Mouse (Mus musculus) heart, adult 9 months (tissue): ENCODE results near the gene Mif.
A peak's percentile ranks its signal among the peaks of the same experiment; 100 is the strongest.

Experiments used
- DNase-seq, 2 experiments: peaks; one replicate each; pipeline ENCODE4 v3.0.0; 2022; ENCODE audit warnings: low spot score in 2 of 2

Mif gene

GRCm38 (mm10) chr10:75839092-75839491 is 20.9 kb downstream of the Mif start:
- no peak for DNase-seq

DNA sequence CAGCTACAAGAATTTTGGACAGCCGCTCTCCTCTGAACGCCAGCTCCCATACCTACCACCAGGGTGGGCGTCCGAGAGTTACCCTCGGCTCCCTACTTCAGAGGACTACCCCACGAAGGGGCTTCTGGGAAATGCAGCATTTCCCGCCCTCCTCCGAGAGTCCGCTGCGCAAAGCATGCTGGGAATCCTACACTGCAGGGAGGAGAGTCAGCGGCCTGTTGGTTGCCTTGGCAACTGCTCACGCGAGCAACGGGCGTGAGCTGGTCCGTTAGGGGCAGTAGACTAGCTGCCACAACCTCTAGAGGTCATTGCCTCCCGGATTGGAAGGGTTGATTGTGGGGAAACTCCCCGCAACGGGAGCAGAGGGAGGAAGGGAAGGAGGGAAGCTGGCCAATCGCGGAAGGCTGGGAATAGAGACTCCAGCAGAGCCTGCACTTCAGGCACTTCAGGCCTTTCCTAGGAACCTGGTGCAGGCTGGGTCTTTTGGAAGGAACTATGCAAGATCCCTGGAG is 22.7 kb downstream of the Mif start, which contains the start of gene Gstt2:
Gene Gstt2 (minus strand): TSS at position 177 of the 512 bp plus-strand sequence.
- peak; percentile 96 to 98 for DNase-seq

DNA sequence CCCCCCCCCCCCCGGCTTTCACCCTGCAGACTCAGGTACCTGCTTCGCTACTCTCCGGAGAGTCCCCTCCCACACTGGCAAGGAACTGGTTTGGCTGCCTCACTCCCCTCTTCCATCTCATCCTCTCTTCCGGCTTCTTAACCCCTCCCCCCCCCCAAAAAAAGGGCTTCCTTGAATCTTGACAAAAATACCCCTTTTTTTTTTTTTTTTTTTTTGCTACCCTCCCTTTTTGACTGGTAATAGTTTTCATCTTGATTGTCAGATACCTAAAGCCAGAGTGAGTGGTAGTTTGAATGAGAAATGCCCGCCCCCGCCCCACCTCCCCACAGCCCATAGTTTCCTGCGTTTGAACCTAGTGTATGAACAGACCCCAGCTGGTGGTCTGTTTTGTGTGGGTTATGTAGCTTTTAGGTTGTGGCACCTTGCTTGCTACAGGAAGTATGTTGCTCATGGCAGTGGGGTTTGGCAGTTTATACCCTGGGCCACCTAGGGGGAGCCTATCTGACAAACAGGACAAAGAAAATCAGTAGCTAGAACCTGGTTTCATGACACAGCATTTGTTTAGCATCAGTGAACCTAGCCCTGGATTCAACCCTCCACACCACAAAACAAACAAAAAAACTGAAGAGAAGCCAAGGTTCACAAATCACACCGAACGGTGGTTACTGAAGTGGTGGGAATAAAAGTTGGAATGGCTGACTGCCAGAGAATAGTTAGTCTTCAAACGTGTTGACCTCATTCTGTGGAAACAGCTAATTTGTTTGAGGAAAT is 24.1 kb downstream of the Mif start:
- no peak for DNase-seq

DNA sequence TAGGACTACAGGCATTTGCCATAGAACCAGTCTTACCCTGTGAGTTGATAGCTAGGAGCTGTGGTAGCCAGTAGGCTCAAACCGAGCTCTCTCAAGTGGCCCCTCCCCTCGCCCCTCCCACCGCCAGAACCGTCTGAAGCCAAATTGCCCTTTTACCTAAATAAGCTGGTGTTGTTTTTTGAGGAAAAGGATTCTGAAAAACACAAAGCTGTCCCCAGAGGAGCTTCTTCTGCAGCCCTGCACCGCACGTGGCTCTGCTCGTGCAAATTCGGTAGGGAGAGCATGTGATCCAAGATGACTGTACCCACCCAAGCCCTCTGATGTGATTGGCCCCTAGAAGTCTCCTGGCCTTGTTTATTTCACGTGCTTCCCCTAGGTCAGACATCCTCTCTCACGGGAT is 24.7 kb downstream of the Mif start:
- DNase-seq: peak; percentile 85 to 93

GRCm38 (mm10) chr10:75834721-75835120 is 25.3 kb downstream of the Mif start:
- no peak for DNase-seq

DNA sequence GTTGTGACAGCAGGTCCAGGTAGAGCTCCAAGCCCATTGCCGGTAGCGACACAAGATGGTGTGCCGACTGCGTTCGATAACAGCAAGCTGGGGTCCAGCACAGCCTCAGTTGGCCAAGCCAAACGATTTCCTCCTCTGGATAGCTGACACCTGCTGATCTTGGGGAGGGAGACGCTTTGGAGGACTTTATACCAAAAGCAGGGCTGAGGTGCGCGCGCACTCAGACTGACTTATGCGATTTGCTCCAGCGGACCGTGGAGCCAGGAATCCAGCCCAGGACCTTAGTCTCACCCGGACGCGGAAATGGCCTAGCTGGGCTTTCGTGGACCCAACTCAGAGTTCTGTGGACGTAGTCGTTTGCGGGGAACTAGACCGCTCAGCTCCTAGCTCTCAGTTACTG is 25.8 kb downstream of the Mif start:
- peak; percentile 84 to 90 for DNase-seq

DNA sequence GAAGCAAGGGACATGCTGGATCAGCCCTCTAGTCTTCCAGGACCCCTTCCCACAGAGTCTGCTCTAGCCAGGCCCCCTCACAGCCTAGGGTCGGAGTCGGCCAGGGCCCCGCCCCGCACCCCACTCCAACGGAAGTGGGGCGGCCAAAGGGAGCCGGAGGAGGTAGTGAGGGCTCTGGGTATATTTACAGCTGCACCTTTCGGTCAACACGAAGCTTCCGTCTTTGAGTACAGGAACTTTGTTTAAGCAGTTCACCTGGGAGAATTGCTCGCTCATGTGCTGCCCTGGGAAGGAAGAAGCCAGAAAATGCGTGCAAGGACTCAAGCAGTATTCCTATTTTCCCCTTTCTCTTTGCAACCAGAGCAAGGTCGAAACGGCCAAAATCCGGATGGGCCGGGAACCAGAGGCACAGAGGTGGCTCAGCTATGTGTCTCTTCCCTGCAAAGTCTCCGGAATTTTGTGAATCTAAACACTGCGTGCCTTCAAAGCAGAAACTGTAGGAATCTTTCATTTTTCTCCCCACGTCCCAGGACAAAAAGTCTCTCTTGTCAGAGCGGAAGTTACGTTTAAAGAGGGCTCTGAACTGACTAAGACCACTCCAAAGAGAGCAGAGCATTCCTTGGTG is 26.5 kb downstream of the Mif start:
- peak; percentile 31 to 44 for DNase-seq

GRCm38 (mm10) chr10:75832272-75832895 is 27.7 kb downstream of the Mif start:
- peak; percentile 57 to 67 for DNase-seq

DNA sequence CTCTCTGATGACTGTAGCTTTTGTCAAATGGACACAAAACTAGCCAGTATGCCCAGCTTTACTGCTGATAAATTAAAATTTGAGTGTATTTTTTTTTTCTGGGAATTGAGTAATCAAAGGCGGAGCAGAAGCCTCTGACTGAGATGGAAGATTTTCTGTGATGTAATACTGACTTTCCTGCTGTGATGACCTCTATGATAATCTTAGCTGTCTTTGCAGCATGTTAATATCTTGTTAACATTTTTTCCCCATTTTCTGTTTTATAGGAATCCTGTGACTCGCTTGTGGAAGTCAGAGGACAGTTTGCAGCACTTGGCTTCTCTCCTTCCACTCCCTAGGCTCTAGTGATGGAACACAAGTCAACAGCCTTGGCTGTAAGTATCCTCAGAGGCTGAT is 29.8 kb downstream of the Mif start:
- DNase-seq: no peak

- no peak for DNase-seq
These were observed 30.3 kb downstream of the Mif start for GRCm38 (mm10) chr10:75829529-75830274.

DNA sequence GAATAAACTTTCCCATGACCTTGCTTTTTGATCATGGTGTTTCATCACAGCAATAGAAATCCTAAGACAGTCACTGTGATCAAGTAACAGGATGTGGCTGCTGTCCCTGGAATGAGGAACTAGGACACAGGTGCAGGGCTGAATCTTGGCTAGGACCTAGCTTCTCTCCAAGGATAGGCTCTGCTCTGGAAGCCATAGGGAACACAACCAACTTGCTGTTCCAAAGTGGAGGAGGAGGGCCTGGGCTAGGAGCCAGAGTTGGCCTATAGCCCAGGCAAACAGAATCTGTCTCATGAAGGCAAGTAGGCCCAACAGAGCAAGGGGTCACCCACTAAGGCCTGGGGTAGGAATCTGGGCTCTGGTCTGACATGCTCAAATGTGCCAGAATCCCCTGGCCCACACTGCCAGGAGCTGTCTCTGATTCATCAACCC is 31.5 kb downstream of the Mif start:
- peak; percentile 77 to 82 for DNase-seq

- DNase-seq: peak; percentile 27 to 58
These were observed 32.2 kb downstream of the Mif start for GRCm38 (mm10) chr10:75827668-75828360.

GRCm38 (mm10) chr10:75824530-75824929 is 35.5 kb downstream of the Mif start:
- no peak for DNase-seq

GRCm38 (mm10) chr10:75823782-75824181 is 36.3 kb downstream of the Mif start:
- no peak for DNase-seq

- DNase-seq: no peak
These were observed 37.6 kb downstream of the Mif start, which contains the start of gene Gstt4 for GRCm38 (mm10) chr10:75822443-75822842. Gene Gstt4 (minus strand): TSS chr10:75822543.

GRCm38 (mm10) chr10:75819882-75820281 is 40.2 kb downstream of the Mif start:
- DNase-seq: no peak

- no peak for DNase-seq
These were observed 41.4 kb downstream of the Mif start for GRCm38 (mm10) chr10:75818641-75819040.
